Mouse (Mus musculus) naive thymus-derived CD4-positive, alpha-beta T cell, adult 5 months (primary cell): Measurements from ENCODE around the gene Sec31a. TPM values are rescaled to one million over a fixed set of nuclear protein-coding genes. Genes with fewer than 3 reads are reported as not detected.

Source experiments
- polyA plus RNA-seq: library from polyadenylated mRNA; unstranded; fragments of 100-300 nt; shearing (Covaris generic); gene quantifications from one replicate; pipeline ENCODE4 v1.2.1, GENCODE M21; 2017

The Sec31a gene
- 96.5 TPM for polyA plus RNA-seq

GRCm38 (mm10) chr5:100415761-100416590 is at the start of gene Sec31a:
Gene Sec31a, minus strand, starts transcription at chr5:100416234.

Other genes with a start within 250 kb of the Sec31a start
- gene Lin54, start 84.4 kb upstream of the Sec31a start, polyA plus RNA-seq = 39.5 TPM
- gene Cops4, start 102.1 kb upstream of the Sec31a start, polyA plus RNA-seq = 73.3 TPM
- gene Plac8, start 156.0 kb upstream of the Sec31a start, polyA plus RNA-seq = 0.40 TPM